Mouse (Mus musculus): Measurements from ENCODE around the gene Wdr95.

DNA sequence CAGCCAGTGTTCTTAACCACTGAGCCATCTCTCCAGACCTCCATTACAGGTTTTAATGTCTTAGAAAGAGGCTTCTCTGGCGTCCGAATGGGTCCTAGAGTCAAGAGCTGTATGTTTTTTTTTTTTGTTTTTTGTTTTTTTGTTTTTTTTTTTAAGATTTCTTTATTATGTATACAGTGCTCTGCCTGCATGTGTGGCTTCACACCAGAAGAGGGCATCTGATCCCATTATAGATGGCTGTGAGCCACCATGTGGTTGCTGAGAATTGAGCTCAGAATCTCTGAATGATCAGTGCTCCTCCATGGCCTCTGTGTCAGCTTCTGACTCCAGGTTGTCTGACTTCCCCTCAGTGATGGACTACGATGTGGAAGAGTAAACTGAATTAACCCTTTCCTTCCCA is 129.5 kb downstream of the Wdr95 start:
- TF ChIP-seq CTCF (IDR thresholded peaks at IDR 0.05; ENCODE audit: low read depth, low read length) (no peak), POLR2A (IDR thresholded peaks at IDR 0.05; ENCODE audit: extremely low read depth, insufficient read depth, low read length) (no peak)

All from liver, adult 2 months (tissue).